Mouse (Mus musculus): ENCODE measurements around the gene Piwil4.

- no peak for TF ChIP-seq CTCF (IDR thresholded peaks at IDR 0.05; ENCODE audit: insufficient read depth, low read depth, low read length)
- TF ChIP-seq POLR2A (IDR thresholded peaks at IDR 0.05; ENCODE audit: insufficient read depth, low read depth, low read length): no peak
Observed at GRCm38 (mm10) chr9:14662138-14662537, 78.4 kb downstream of the Piwil4 start.

Measured in olfactory bulb, adult 2 months (tissue).